Mouse (Mus musculus) thymus, adult 2 months (tissue): ENCODE measurements at regions not wholly inside any gene's neighbourhood (a gene's known extent, or its start where the extent isn't known, plus 50 kb on each side); places are given as distances from the start of the nearest gene placed in this dataset.

Experiments used
- CTCF ChIP-seq: fragments of 200-500 bp; IDR thresholded peaks from 2 replicates; pipeline ENCODE4 v1.5.1; 2012; ENCODE audit warnings: mild to moderate bottlenecking, control low read depth, low read length, moderate library complexity, borderline replicate concordance; ENCODE audit not compliant: control insufficient read depth, poor library complexity, insufficient read depth; ENCODE audit errors: extremely low read depth
- POLR2A ChIP-seq: fragments of 200-500 bp; IDR thresholded peaks from 2 replicates; pipeline ENCODE4 v1.6.1; 2012; ENCODE audit warnings: mild to moderate bottlenecking, low read length, control low read depth, moderate library complexity; ENCODE audit not compliant: control insufficient read depth, poor library complexity, insufficient read depth; ENCODE audit errors: extremely low read depth

- TF ChIP-seq CTCF: no peak
- TF ChIP-seq POLR2A: no peak
Measured at GRCm38 (mm10) chr5:51871735-51872134, 304.2 kb upstream of the Ppargc1a start.
